Mouse (Mus musculus): ENCODE measurements around the gene Pnpla7.

Gene Pnpla7

DNA sequence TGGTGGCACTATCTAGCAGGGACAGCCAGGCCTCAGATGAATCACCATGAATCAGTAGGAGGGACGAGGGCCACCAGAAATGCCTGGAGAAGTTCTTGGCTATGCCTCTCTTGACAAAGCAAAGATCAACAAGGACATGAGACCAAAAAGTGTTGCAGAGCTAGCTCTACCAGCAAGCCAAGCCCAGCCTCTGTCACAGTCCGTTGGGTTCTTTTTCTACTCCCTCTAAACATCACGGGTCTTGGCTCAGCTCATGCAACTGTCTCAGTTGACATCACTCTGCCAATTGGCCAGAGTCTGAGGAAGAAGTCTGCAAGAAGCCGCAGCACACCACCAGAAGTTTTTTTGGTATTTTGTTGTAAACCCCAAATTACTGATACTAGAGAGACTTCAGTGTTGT is 99.7 kb downstream of the Pnpla7 start:
- no peak for DNase-seq

DNA sequence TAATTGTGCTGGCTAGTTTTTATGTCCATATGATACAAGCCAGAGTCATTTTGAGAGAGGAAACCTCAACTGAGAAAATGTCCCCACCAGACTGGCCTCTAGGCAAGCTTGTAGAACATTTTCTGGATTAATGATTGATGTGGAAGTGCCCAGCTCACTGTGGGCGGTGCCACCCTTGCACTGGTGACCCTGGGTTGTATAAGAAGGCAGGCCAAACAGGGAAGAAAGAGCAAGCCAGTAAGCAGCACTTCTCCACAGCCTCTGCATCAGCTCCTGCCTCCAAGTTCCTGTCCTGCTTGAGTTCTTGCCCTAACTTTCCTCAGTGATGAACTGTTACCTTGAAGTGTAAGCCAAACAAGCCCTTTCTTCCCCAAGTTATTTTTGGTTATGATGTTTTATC is 103.1 kb downstream of the Pnpla7 start:
- DNase-seq: peak; percentile 26

- DNase-seq: no peak
Measured at GRCm38 (mm10) chr2:25080076-25080475, 104.2 kb downstream of the Pnpla7 start, which contains the start of gene Entpd8. Entpd8 (plus strand) TSS chr2:25080304.

- DNase-seq: no peak
Measured at GRCm38 (mm10) chr2:25083697-25084096, 107.9 kb downstream of the Pnpla7 start.

GRCm38 (mm10) chr2:25085571-25085970 is 109.7 kb downstream of the Pnpla7 start:
- DNase-seq: no peak

- no peak for DNase-seq
Measured at GRCm38 (mm10) chr2:25087842-25088241, 112.0 kb downstream of the Pnpla7 start.

DNA sequence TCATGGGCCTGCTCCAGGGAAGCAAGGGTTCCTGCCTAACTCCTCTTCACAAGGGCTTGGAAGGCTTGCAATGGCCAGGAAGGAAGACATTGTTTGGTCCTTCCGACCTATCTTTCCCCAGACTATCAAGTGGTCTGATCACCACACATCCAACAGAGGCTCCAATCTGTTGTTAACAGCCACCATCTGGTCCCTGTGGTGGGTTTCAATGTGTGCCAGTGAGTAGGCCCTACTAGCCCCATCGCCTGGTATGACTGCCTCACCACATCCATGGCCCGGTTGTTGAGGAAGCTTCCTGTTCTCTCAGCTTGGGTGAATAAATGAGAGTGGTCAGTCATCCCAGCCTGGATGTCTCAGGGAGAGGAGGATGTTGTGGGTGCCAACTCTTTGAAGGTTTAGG is 112.8 kb downstream of the Pnpla7 start:
- DNase-seq: no peak

DNA sequence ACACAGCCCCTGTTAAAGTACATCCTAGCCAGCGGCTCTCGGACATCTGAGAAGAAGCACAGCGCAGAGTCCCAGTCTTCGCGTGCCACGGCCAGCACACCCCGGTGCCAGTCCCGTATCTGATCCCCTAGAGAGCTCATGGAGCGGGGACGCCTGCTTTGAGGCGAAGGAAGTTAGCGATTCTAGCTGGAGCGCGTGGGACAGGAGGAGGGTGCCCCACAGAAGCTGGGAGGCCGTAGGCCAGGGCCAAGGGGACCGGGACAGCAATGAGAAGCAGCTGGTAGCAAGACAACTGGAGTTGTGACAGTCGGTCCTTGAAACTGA is 118.9 kb downstream of the Pnpla7 start:
- DNase-seq: no peak

GRCm38 (mm10) chr2:25095109-25095850 is 119.4 kb downstream of the Pnpla7 start, which contains the start of gene Noxa1:
Noxa1 (minus strand) TSS chr2:25095149.
- peak; percentile 51 for DNase-seq

GRCm38 (mm10) chr2:25098005-25098615 is 122.3 kb downstream of the Pnpla7 start:
- no peak for DNase-seq

DNA sequence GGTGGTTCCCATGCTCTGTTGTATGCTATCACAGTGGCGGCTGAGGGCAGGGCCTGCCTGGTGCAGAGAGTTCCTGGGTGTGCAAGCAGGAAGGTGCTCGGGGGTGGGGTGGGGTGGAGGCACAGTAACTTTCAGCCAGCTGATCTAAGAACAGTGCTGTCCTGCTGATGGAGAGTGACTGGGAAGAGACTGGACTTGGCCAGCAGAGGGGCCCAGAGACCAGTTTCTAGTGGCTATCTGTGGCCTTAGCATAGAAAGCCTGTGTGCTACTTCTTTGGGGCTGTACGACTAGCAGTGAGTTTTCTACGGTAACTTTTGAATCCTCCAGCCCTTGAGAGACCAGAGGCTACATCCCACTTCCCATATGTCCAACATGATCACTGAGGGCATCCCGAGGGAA is 123.1 kb downstream of the Pnpla7 start:
- DNase-seq: peak; percentile 76

DNA sequence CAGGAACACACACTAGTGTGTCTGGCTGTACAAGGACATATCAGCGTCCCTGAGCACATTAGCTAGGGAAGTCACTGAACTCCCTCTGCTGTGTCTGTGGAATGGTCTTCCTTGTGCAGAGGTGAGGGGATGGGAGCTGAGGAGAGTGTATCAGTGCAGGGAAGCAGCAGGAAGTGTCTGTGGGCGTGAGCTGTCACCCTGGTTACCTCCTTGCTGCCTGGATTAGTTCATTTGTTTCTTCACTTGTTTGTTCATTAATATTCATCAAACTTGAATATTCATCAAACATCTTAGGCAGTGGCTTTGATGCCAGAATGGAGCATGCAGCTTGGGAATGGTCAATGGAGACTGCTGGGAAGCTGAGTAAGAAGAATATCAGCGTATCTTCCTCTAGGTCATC is 123.9 kb downstream of the Pnpla7 start:
- DNase-seq: no peak
